Mouse (Mus musculus) liver, embryonic 14.5 days (tissue): ENCODE measurements around the gene Prepl. TPM values are rescaled to one million over a fixed set of nuclear protein-coding genes. Genes with fewer than 3 reads are reported as not detected.

Source experiments
- ATAC-seq: fragments of 200-750 bp; cut with Nextera tagmentation; 2 replicates; pipeline ENCODE4 v1.8.0; 2017; ENCODE audit warnings: moderate number of reproducible peaks, mild to moderate bottlenecking, moderate library complexity; ENCODE audit not compliant: insufficient read depth
- DNase-seq, 3 experiments: peaks; one replicate each; pipeline ENCODE4 v3.0.0-alpha.2; 2012 to 2013; ENCODE audit warnings: low read depth in 3 of 3, low spot score in 3 of 3
- H3K27ac ChIP-seq: fragments of 300-500 bp; sonication (generic); 2 replicates; pipeline ENCODE4 v1.5.1; 2014; ENCODE audit warnings: moderate library complexity, mild to moderate bottlenecking, control low read depth, inconsistent platforms
- H3K27me3 ChIP-seq: fragments of 300-500 bp; sonication (generic); 2 replicates; pipeline ENCODE4 v1.6.1; 2014; ENCODE audit warnings: mild to moderate bottlenecking, low read length, moderate library complexity; ENCODE audit not compliant: control insufficient read depth, insufficient read depth
- H3K36me3 ChIP-seq: fragments of 300-500 bp; sonication (generic); replicated peaks from 2 replicates; pipeline ENCODE4 v1.6.1; 2014; ENCODE audit warnings: low read depth; ENCODE audit not compliant: control insufficient read depth, insufficient read depth
- H3K4me1 ChIP-seq, 2 experiments: fragments of 200-500 bp in 1 of 2; fragments of 300-500 bp in 1 of 2; sonication (generic) in 1 of 2; replicated peaks; 2 replicates each; pipeline ENCODE4 v1.6.1; 2012 to 2014; ENCODE audit warnings: antibody characterized with exemption in 1 of 2, inconsistent platforms in 1 of 2, low read length in 1 of 2; ENCODE audit not compliant: control insufficient read depth in 2 of 2, insufficient read depth in 2 of 2
- H3K4me2 ChIP-seq: fragments of 300-500 bp; sonication (generic); 2 replicates; pipeline ENCODE4 v1.6.1; 2014; ENCODE audit warnings: low read depth, mild to moderate bottlenecking, control low read depth, moderate library complexity
- H3K4me3 ChIP-seq, 2 experiments: fragments of 200-500 bp in 1 of 2; fragments of 300-500 bp in 1 of 2; sonication (generic) in 1 of 2; 2 replicates each; pipeline ENCODE4 v1.5.1; 2012 to 2014; ENCODE audit warnings: low read depth in 2 of 2, low read length in 2 of 2, mild to moderate bottlenecking in 2 of 2, control low read depth in 1 of 2, inconsistent platforms in 1 of 2, moderate library complexity in 1 of 2; ENCODE audit not compliant: insufficient read depth in 1 of 2
- H3K9ac ChIP-seq: fragments of 300-500 bp; sonication (generic); replicated peaks from 2 replicates; pipeline ENCODE4 v1.6.1; 2014; ENCODE audit warnings: mild to moderate bottlenecking, control low read depth, moderate library complexity
- H3K9me3 ChIP-seq: fragments of 300-500 bp; sonication (generic); 2 replicates; pipeline ENCODE4 v1.6.1; 2016; ENCODE audit warnings: low read length, mixed read lengths; ENCODE audit not compliant: control insufficient read depth
- CTCF ChIP-seq: IDR thresholded peaks from 2 replicates; pipeline ENCODE4 v1.5.1; 2016; ENCODE audit warnings: antibody characterized with exemption, low read depth, control low read depth
- EP300 ChIP-seq: IDR thresholded peaks from 2 replicates; pipeline ENCODE4 v1.6.1; 2016; ENCODE audit warnings: antibody characterized with exemption, low read depth
- WGBS: fragments of 180-500 bp; shearing (Covaris S2); extraction: QIAGEN DNeasy Blood & Tissue Kit; methylation state at CpG from one replicate; pipeline ENCODE4 v1.1.7; 2014; ENCODE audit not compliant: insufficient replicate concordance; 5-methylcytosine and 5-hydroxymethylcytosine counted together
- polyA plus RNA-seq, 2 experiments: library from polyadenylated mRNA; depleted of rRNA in 1 of 2; stranded (reverse) in 1 of 2; unstranded in 1 of 2; fragments of >200 nt; fragmentation: Nextera tagmentation in 1 of 2; extraction: Ambion mirVana in 1 of 2; gene quantifications; 2 replicates each; pipeline versions ENCODE4 v1.2.1 to v1.2.3; 2012 to 2014

The Prepl gene
- polyA plus RNA-seq, 2 experiments = 7.2 to 7.5 TPM

DNA sequence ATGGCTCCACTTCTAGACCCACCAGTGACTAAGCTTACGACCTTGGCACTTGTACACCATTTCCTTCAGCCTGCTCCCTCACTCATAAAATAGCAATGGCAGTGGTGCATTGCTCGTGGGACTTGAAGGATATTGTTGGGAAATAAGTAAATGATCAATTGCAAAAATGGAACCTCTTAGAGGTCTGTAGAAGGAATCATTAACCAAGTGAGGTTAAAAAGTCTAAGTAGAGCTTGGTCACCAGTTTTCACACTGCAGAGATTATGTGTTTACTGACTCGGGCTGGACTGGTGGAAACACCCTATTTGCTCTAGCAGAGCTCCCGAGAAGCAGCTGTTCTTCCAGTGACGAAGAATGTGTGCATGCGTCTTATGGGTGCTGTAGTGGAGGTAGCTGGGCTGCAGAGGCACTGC is 46.6 kb downstream of the Prepl start:
- DNase-seq (no peak), ATAC-seq (no peak)
- Histone ChIP-seq H3K4me3 (no peak overlapping the region), H3K27ac (no peak overlapping the region), H3K9ac (no peak overlapping the region), H3K27me3 (no peaks in the 10 kb centered on the region), H3K4me1 (peaks cover 0 to 6% of the 10 kb centered on the region in 2 experiments; a peak in 1 of 4 replicates), H3K4me2 (no peak overlapping the region), H3K9me3 (no peaks in the 10 kb centered on the region), H3K36me3 (no peaks in the 10 kb centered on the region)
- WGBS = 52% methylated on average over 6 of the region's 6 CpGs
- TF ChIP-seq CTCF (no peak), EP300 (no peak)

DNA sequence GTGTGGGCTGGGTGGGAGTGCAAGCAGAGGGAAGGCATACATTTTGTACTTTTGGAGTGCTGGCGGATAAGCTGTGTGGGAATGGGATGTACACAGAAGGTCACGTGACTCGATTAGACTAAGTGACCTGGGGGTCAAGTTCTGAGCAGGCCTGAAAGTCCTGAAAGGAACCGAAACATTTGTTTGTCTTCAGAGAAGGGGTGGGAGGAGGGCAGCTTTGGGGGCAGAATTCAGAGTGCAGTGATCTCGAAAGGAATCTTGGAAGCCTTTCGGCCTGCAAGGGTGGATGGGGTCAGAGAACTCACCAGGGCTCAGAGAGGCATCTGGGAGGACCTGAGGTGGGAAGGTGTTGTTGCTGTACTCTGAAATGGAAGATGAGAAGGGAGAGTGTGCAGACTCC is 47.6 kb downstream of the Prepl start:
- TF ChIP-seq EP300 (no peak), CTCF (no peak)
- H3K4me3 ChIP-seq = no peak overlapping the region
- H3K9me3 ChIP-seq = no peaks in the 10 kb centered on the region
- H3K27me3 ChIP-seq = no peaks in the 10 kb centered on the region
- 69% methylated on average over 6 of the region's 6 CpGs for WGBS
- DNase-seq (no peak), ATAC-seq (no peak)
- peaks cover 0 to 6% of the 10 kb centered on the region in 2 experiments; a peak in 1 of 4 replicates for H3K4me1 ChIP-seq
- H3K4me2 ChIP-seq = no peak overlapping the region
- H3K36me3 ChIP-seq = no peaks in the 10 kb centered on the region
- no peak overlapping the region for H3K9ac ChIP-seq
- H3K27ac ChIP-seq = no peak overlapping the region

DNA sequence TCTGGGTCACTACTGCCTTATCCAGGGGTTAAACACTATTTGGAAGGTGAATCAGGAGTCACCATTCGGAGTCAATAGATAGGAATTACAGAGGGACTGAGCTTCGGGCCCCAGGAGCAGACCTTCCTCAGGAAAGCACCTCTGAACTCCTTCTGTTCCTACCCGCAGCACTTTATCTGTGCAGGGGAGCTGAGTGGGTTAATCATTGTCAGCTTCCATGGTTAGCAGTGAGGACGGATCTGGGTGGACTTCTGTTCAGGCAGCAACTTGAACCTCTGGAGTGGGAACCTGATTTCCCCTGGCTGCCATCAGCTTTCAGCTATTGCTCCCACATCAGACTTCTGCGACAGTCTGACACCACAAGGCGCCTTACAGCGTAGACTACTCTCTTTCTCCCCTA is 49.1 kb downstream of the Prepl start:
- no peak for DNase-seq
- TF ChIP-seq EP300 (no peak), CTCF (no peak)
- Histone ChIP-seq H3K36me3 (no peaks in the 10 kb centered on the region), H3K9me3 (no peaks in the 10 kb centered on the region), H3K4me1 (peaks cover 0 to 6% of the 10 kb centered on the region in 2 experiments; a peak in 1 of 4 replicates), H3K27ac (no peak overlapping the region), H3K4me3 (no peak overlapping the region), H3K9ac (no peak overlapping the region), H3K4me2 (no peak overlapping the region), H3K27me3 (no peaks in the 10 kb centered on the region)
- no peak for ATAC-seq
- 49% methylated on average over 7 of the region's 7 CpGs for WGBS

DNA sequence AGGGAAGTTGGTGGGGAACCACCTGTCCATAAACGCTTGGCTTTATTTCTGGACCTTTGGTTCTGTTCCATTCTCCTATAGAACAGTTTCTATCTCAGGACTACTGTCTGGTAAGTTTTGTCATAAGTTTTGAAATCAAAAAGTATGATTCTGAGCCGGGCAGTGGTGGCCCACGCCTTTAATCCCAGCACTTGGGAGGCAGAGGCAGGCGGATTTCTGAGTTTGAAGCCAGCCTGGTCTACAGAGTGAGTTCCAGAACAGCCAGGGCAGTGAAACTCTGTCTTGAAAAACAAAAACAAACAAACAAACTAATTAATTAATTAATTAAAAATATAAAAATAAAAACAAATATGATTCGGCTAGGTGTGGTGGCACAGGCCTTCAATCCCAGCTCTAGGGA is 51.3 kb downstream of the Prepl start:
- TF ChIP-seq CTCF = no peak
- TF ChIP-seq EP300 = no peak
- Histone ChIP-seq H3K9me3 (no peaks in the 10 kb centered on the region), H3K4me3 (no peak overlapping the region), H3K4me1 (peaks cover 0 to 6% of the 10 kb centered on the region in 2 experiments; a peak in 1 of 4 replicates), H3K4me2 (no peak overlapping the region), H3K36me3 (no peaks in the 10 kb centered on the region), H3K27ac (no peak overlapping the region), H3K9ac (no peak overlapping the region), H3K27me3 (no peaks in the 10 kb centered on the region)
- WGBS = 71% methylated on average over 5 of the region's 5 CpGs
- no peak for ATAC-seq
- no peak for DNase-seq

DNA sequence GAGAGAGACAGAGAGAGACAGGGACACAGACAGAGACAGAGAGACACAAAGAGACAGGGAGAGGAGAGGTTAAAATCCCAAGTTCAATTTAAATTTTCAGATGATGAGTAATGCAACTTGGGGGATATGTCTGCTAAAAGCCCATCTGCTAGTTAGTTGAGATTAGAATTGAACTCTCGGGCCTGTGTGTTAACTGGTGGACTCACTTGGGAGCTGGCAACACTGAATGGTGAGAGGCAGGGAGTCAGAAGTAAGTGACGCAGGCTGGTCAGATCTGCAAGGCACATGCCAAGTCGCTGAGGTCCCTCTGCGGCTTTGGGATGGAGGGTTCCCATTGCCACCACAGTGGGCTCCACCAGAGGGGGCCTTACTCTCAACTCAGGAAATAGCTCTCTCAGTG is 51.7 kb downstream of the Prepl start:
- no peak for TF ChIP-seq EP300
- TF ChIP-seq CTCF = 0 out of 2 replicates have a peak, but pooled peaks have one; percentile 4
- Histone ChIP-seq H3K4me2 (no peak overlapping the region), H3K36me3 (no peaks in the 10 kb centered on the region), H3K27me3 (no peaks in the 10 kb centered on the region), H3K4me1 (peaks cover 0 to 4% of the 10 kb centered on the region in 2 experiments; a peak in 1 of 4 replicates), H3K9ac (no peak overlapping the region), H3K27ac (no peak overlapping the region), H3K9me3 (no peaks in the 10 kb centered on the region), H3K4me3 (no peak overlapping the region)
- WGBS = 73% methylated on average over 4 of the region's 4 CpGs
- no peak for DNase-seq
- ATAC-seq = 0 out of 2 replicates have a peak, but pooled peaks have one; percentile 18
